Mouse (Mus musculus): ENCODE measurements around the gene Prdm16. TPM values are rescaled to one million over a fixed set of nuclear protein-coding genes. Genes with fewer than 3 reads are reported as not detected.

Prdm16 gene
- polyA plus RNA-seq, 1 experiment = 2.0 TPM

DNA sequence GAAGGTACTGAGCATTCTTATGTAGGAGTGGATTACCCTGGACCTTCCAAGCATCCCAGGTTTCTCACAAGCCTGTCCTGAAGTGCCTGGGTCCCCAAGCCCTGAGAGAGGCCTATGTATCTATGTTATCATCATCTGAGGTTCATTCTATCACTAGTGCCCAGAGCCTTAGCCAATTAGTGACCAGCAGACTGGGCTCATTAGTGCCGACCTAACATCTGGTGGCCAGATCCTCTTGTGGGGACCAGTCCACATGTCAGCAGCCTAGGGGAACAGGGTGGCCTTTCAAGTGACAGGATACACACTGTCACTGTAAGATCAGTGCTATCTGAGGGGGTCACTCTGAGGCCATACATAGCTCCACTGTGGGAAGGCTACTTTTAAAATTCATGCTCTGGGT is 35.4 kb upstream of the Prdm16 start:
- Histone ChIP-seq H3K36me3 (ENCODE audit: control insufficient read depth, insufficient read depth, low read length) (no peaks in the 10 kb centered on the region), H3K4me3 (ENCODE audit: extremely low read depth, insufficient read depth, insufficient read length) (no peak overlapping the region), H3K4me1 (ENCODE audit: control insufficient read depth, insufficient read depth, insufficient read length) (no peaks in the 10 kb centered on the region), H3K27ac (ENCODE audit: insufficient read depth, low read length) (no peak overlapping the region), H3K27me3 (ENCODE audit: control insufficient read depth, insufficient read depth, low read length) (no peaks in the 10 kb centered on the region)
- DNase-seq (ENCODE audit: low read depth in 1 of 2, low spot score in 2 of 2) = no peak
- WGBS = 67% methylated on average over 1 of the region's 1 CpGs
- TF ChIP-seq POLR2A (IDR thresholded peaks at IDR 0.05; ENCODE audit: low read depth, low read length) (no peak), CTCF (IDR thresholded peaks at IDR 0.05; ENCODE audit: extremely low read depth, insufficient read depth, insufficient read length, insufficient replicate concordance) (no peak)

DNA sequence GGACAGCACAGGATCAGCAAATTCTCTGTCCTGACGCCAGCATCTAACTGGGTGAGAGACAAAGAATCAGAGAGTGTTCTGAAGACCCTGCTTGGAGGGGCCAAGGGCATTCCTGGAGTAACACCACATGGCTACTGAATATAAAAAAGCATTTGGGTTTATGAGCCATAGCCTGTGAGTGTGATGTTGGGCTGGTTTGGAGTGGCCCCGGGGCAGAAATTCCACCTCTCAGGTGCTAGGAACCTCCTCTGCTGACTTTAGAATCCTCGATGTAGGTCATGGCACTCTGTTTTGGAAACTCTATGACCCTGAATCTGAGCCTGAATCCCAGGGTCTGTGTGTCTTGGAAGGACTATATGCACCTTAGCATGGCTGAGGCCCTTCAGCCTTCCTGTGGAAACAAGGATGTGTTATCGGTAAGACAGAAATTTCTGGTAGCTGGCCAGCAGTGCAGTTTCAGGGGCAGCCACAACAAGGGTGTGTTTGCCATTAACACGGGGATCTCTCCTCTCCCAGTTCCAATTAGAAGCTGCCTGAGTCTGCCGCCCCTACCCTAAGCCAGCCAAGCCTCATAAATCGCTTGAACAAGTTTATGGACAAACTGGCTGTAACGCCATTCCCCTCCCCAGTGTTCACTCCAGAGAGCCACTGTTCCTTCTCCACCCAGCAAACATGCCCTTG is 34.7 kb upstream of the Prdm16 start:
- DNase-seq (ENCODE audit: low read depth in 1 of 2, low spot score in 2 of 2) = no peak
- TF ChIP-seq POLR2A (IDR thresholded peaks at IDR 0.05; ENCODE audit: low read depth, low read length) = no peak
- TF ChIP-seq CTCF (IDR thresholded peaks at IDR 0.05; ENCODE audit: extremely low read depth, insufficient read depth, insufficient read length, insufficient replicate concordance) = no peak
- Histone ChIP-seq H3K4me1 (ENCODE audit: control insufficient read depth, insufficient read depth, insufficient read length) (no peaks in the 10 kb centered on the region), H3K27me3 (ENCODE audit: control insufficient read depth, insufficient read depth, low read length) (no peaks in the 10 kb centered on the region), H3K4me3 (ENCODE audit: extremely low read depth, insufficient read depth, insufficient read length) (no peak overlapping the region), H3K27ac (ENCODE audit: insufficient read depth, low read length) (no peak overlapping the region), H3K36me3 (ENCODE audit: control insufficient read depth, insufficient read depth, low read length) (no peaks in the 10 kb centered on the region)
- 83% methylated on average over 8 of the region's 8 CpGs for WGBS

DNA sequence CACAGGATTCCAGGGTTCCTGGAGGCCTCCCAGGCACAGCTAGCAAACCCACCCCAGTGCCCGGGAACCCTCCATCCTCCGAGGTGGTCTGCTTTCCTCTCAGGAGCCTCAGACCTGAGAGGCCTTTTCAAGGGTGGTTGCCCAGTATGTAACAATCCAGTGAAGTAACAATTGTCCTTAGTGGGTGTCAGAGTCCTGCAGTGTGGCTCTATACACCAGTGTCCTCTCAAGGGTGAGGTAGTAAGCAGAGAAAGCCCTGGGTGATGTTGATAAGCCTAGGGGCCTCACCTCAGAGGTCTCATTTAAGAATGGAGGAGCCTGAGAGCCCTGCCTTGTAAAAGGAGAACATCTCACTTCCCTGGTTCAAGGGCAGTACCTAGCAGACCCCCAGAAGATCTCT is 31.1 kb upstream of the Prdm16 start, which contains the start of gene Actrt2:
Gene Actrt2, minus strand, starts transcription at position 101 of the 400 bp plus-strand sequence.
- Histone ChIP-seq H3K36me3 (ENCODE audit: control insufficient read depth, insufficient read depth, low read length) (no peaks in the 10 kb centered on the region), H3K4me3 (ENCODE audit: extremely low read depth, insufficient read depth, insufficient read length) (no peak within 1 kb of the TSS), H3K4me1 (ENCODE audit: control insufficient read depth, insufficient read depth, insufficient read length) (no peaks in the 10 kb centered on the region), H3K27ac (ENCODE audit: insufficient read depth, low read length) (no peak within 1 kb of the TSS), H3K27me3 (ENCODE audit: control insufficient read depth, insufficient read depth, low read length) (no peaks in the 10 kb centered on the region)
- TF ChIP-seq CTCF (IDR thresholded peaks at IDR 0.05; ENCODE audit: extremely low read depth, insufficient read depth, insufficient read length, insufficient replicate concordance) (no peak), POLR2A (IDR thresholded peaks at IDR 0.05; ENCODE audit: low read depth, low read length) (no peak)
- no peak for DNase-seq (ENCODE audit: low read depth in 1 of 2, low spot score in 2 of 2)
- 80% methylated on average over 2 of the region's 2 CpGs for WGBS

- TF ChIP-seq POLR2A (IDR thresholded peaks at IDR 0.05; ENCODE audit: low read depth, low read length) = no peak
- TF ChIP-seq CTCF (IDR thresholded peaks at IDR 0.05; ENCODE audit: extremely low read depth, insufficient read depth, insufficient read length, insufficient replicate concordance) = no peak
- Histone ChIP-seq H3K4me1 (ENCODE audit: control insufficient read depth, insufficient read depth, insufficient read length) (no peaks in the 10 kb centered on the region), H3K27me3 (ENCODE audit: control insufficient read depth, insufficient read depth, low read length) (no peaks in the 10 kb centered on the region), H3K36me3 (ENCODE audit: control insufficient read depth, insufficient read depth, low read length) (no peaks in the 10 kb centered on the region), H3K4me3 (ENCODE audit: extremely low read depth, insufficient read depth, insufficient read length) (no peak overlapping the region), H3K27ac (ENCODE audit: insufficient read depth, low read length) (no peak overlapping the region)
- no peak for DNase-seq (ENCODE audit: low read depth in 1 of 2, low spot score in 2 of 2)
- WGBS = 86% methylated on average over 12 of the region's 12 CpGs
Measured at GRCm38 (mm10) chr4:154662681-154663215, 26.1 kb upstream of the Prdm16 start.

DNA sequence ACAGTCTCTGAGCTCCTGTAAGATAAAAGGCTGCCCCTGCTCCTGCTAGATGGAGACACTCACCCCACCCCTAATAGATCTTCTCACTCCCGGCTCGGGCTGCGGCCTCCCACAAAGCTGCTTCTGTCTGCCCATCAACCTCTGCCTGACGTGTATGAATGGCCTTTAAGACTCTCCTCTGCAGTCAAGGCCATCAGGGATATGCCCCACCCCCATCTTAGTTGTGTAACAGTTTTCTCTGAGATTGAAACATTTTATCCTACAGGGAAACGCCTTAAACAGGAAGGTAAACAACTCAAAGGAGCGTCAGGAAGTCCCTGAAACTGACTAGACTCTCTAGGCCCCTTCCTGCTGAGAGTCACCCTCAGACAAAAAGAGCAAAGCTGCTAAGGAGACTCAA is 24.6 kb upstream of the Prdm16 start:
- no peak for DNase-seq (ENCODE audit: low read depth in 1 of 2, low spot score in 2 of 2)
- H3K36me3 ChIP-seq (ENCODE audit: control insufficient read depth, insufficient read depth, low read length) = no peaks in the 10 kb centered on the region
- no peak for TF ChIP-seq POLR2A (IDR thresholded peaks at IDR 0.05; ENCODE audit: low read depth, low read length)
- no peaks in the 10 kb centered on the region for H3K27me3 ChIP-seq (ENCODE audit: control insufficient read depth, insufficient read depth, low read length)
- no peak overlapping the region for H3K27ac ChIP-seq (ENCODE audit: insufficient read depth, low read length)
- H3K4me3 ChIP-seq (ENCODE audit: extremely low read depth, insufficient read depth, insufficient read length) = no peak overlapping the region
- no peaks in the 10 kb centered on the region for H3K4me1 ChIP-seq (ENCODE audit: control insufficient read depth, insufficient read depth, insufficient read length)
- WGBS = 64% methylated on average over 6 of the region's 6 CpGs

DNA sequence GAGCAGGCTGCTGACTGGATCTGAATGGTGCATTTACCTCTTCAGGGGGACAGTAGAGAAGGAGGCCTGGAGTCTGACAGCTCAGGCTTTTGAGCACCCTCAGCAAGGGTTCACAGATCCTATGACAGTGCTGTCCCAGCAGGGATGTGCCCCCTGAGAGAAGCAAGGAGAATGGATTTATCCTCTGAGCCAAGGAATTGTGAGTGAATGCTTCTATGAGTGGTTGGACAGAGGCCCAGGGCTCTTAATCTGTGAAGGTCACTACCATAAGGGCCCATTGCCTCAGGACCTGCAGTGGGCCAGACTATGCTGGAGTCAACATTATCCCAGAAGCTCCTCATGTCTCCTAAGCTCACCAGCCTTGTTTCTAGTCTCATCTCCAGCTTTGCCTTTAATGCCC is 23.4 kb upstream of the Prdm16 start:
- H3K4me1 ChIP-seq (ENCODE audit: control insufficient read depth, insufficient read depth, insufficient read length) = no peaks in the 10 kb centered on the region
- TF ChIP-seq POLR2A (IDR thresholded peaks at IDR 0.05; ENCODE audit: low read depth, low read length) (no peak), CTCF (IDR thresholded peaks at IDR 0.05; ENCODE audit: extremely low read depth, insufficient read depth, insufficient read length, insufficient replicate concordance) (no peak)
- H3K27me3 ChIP-seq (ENCODE audit: control insufficient read depth, insufficient read depth, low read length) = no peaks in the 10 kb centered on the region
- H3K27ac ChIP-seq (ENCODE audit: insufficient read depth, low read length) = no peak overlapping the region
- DNase-seq (ENCODE audit: low read depth in 1 of 2, low spot score in 2 of 2) = no peak
- H3K4me3 ChIP-seq (ENCODE audit: extremely low read depth, insufficient read depth, insufficient read length) = no peak overlapping the region
- no peaks in the 10 kb centered on the region for H3K36me3 ChIP-seq (ENCODE audit: control insufficient read depth, insufficient read depth, low read length)

DNA sequence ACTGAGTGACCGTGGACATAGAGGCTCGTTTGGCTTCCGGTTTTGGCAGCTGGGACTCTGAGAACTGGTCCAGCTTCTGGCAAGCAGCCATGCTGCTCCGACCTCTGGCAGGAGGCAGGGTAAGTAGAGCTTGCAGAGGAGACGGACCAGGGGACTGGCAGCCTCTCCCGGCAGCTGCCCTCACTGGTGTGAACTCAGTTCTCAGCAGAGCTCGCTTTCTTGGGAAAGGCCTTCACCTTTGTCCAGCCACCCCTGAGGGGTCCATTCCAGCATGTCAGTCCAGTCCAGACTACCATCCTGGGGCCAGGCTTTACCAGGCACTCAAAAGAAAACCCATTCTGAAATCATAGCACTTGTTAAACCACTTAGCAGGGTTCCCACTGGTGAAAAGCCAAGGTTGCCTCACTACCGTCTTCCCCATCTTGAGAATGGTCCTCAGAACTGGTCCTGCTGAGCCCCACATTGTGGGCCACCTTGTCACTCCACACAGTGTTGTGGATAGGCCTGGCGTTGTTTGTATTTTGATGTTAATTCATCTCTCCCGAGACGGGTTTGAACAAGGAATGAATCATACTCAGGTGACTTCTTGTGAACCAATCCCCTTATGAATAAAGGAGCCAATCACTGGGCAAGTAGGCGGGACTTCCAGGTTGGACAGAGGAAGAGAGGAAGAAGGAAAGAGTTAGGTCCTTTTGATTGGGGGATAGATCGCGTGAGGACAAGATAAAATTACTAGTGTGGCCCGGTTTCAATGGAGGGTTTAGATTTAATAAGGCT is 18.6 kb upstream of the Prdm16 start:
- Histone ChIP-seq H3K36me3 (ENCODE audit: control insufficient read depth, insufficient read depth, low read length) (no peaks in the 10 kb centered on the region), H3K27me3 (ENCODE audit: control insufficient read depth, insufficient read depth, low read length) (no peaks in the 10 kb centered on the region), H3K27ac (ENCODE audit: insufficient read depth, low read length) (no peak overlapping the region), H3K4me3 (ENCODE audit: extremely low read depth, insufficient read depth, insufficient read length) (no peak overlapping the region), H3K4me1 (ENCODE audit: control insufficient read depth, insufficient read depth, insufficient read length) (no peaks in the 10 kb centered on the region)
- 92% methylated on average over 15 of the region's 15 CpGs for WGBS
- no peak for TF ChIP-seq CTCF (IDR thresholded peaks at IDR 0.05; ENCODE audit: extremely low read depth, insufficient read depth, insufficient read length, insufficient replicate concordance)
- TF ChIP-seq POLR2A (IDR thresholded peaks at IDR 0.05; ENCODE audit: low read depth, low read length) = no peak
- DNase-seq (ENCODE audit: low read depth in 1 of 2, low spot score in 2 of 2) = no peak
